Mouse (Mus musculus) ES-E14 (cell line): Measurements from ENCODE around the gene Hdac11.

ENCODE experiments used
- HCFC1 ChIP-seq: IDR thresholded peaks from 2 replicates; pipeline ENCODE4 v1.6.1; 2012; ENCODE audit warnings: low read length, inconsistent platforms, borderline replicate concordance; ENCODE audit not compliant: insufficient read depth
- ZNF384 ChIP-seq: IDR thresholded peaks from 2 replicates; pipeline ENCODE4 v1.6.1; 2012; ENCODE audit warnings: low read depth, low read length, inconsistent platforms

GRCm38 (mm10) chr6:91161506-91162235, 5.2 kb downstream of the Hdac11 start:
- TF ChIP-seq ZNF384 (no peak), HCFC1 (no peak)
